Mouse (Mus musculus) lung, embryonic 14.5 days (tissue): ENCODE measurements around the gene Odf3. TPM values are rescaled to one million over a fixed set of nuclear protein-coding genes. Genes with fewer than 3 reads are reported as not detected.

ENCODE experiments used
- ATAC-seq: fragments of 200-750 bp; cut with Nextera tagmentation; 2 replicates; pipeline ENCODE4 v1.8.0; 2017; ENCODE audit warnings: mild to moderate bottlenecking, moderate TSS enrichment, moderate library complexity; ENCODE audit not compliant: insufficient read depth
- DNase-seq: peaks from one replicate; pipeline ENCODE4 v3.0.0-alpha.2; 2015
- H3K27ac ChIP-seq: fragments of 300-500 bp; sonication (generic); 2 replicates; pipeline ENCODE4 v1.5.1; 2014; ENCODE audit warnings: low read depth, mild to moderate bottlenecking, moderate library complexity
- H3K27me3 ChIP-seq: fragments of 300-500 bp; sonication (generic); 2 replicates; pipeline ENCODE4 v1.6.1; 2014; ENCODE audit warnings: low read length, control low read depth; ENCODE audit not compliant: insufficient read depth
- H3K36me3 ChIP-seq: fragments of 300-500 bp; sonication (generic); 2 replicates; pipeline ENCODE4 v1.6.1; 2014; ENCODE audit warnings: control low read depth; ENCODE audit not compliant: insufficient read depth
- H3K4me1 ChIP-seq: fragments of 300-500 bp; sonication (generic); 2 replicates; pipeline ENCODE4 v1.6.1; 2014; ENCODE audit warnings: antibody characterized with exemption, control low read depth; ENCODE audit not compliant: insufficient read depth
- H3K4me2 ChIP-seq: fragments of 300-500 bp; sonication (generic); 2 replicates; pipeline ENCODE4 v1.6.1; 2014; ENCODE audit warnings: mild to moderate bottlenecking
- H3K4me3 ChIP-seq: fragments of 300-500 bp; sonication (generic); 2 replicates; pipeline ENCODE4 v1.5.1; 2014; ENCODE audit warnings: low read depth, low read length
- H3K9ac ChIP-seq: fragments of 300-500 bp; sonication (generic); 2 replicates; pipeline ENCODE4 v1.6.1; 2014
- H3K9me3 ChIP-seq: fragments of 300-500 bp; sonication (generic); 2 replicates; pipeline ENCODE4 v1.6.1; 2016; ENCODE audit warnings: low read depth, low read length, control low read depth
- CTCF ChIP-seq: IDR thresholded peaks from 2 replicates; pipeline ENCODE4 v1.5.1; 2016; ENCODE audit warnings: antibody characterized with exemption, low read depth
- WGBS: fragments of 180-500 bp; shearing (Covaris S2); extraction: QIAGEN DNeasy Blood & Tissue Kit; methylation state at CpG from one replicate; pipeline ENCODE4 v1.1.7; 2014; 5-methylcytosine and 5-hydroxymethylcytosine counted together
- polyA plus RNA-seq: library from polyadenylated mRNA; unstranded; fragments of >200 nt; fragmentation: Nextera tagmentation; extraction: Ambion mirVana; gene quantifications from 2 replicates; pipeline ENCODE4 v1.2.1, GENCODE M21; 2014

Odf3 gene
- polyA plus RNA-seq, 1 experiment from 2014 or later, result not detected

GRCm38 (mm10) chr7:140900220-140900619 is 52.6 kb downstream of the Odf3 start, which contains the start of gene Cox8b:
TSS of gene Cox8b (minus strand) at chr7:140900446.
- peaks cover 40% of the 10 kb centered on the region for H3K36me3 ChIP-seq
- TF ChIP-seq CTCF, result no peak
- H3K4me2 ChIP-seq, result no peak within 1 kb of the TSS
- no peaks in the 10 kb centered on the region for H3K27me3 ChIP-seq
- no peak within 1 kb of the TSS for H3K4me3 ChIP-seq
- no peaks in the 10 kb centered on the region for H3K9me3 ChIP-seq
- DNase-seq (peak; percentile 8), ATAC-seq (no peak)
- no peaks in the 10 kb centered on the region for H3K4me1 ChIP-seq
- H3K9ac ChIP-seq, result no peak within 1 kb of the TSS; the same call in 1 of the 2 replicates
- H3K27ac ChIP-seq, result no peak within 1 kb of the TSS
- WGBS, result 64% methylated on average over 10 of the region's 10 CpGs

Other genes with a start within 250 kb of the Odf3 start
- not detected in 2 replicates for gene Olfr46, start 246.5 kb upstream of the Odf3 start, polyA plus RNA-seq
- gene Olfr61, start 218.8 kb upstream of the Odf3 start, polyA plus RNA-seq, result not detected in 2 replicates
- not detected in 2 replicates for gene Olfr53, start 201.4 kb upstream of the Odf3 start, polyA plus RNA-seq
- not detected in 2 replicates for gene Olfr539, start 187.9 kb upstream of the Odf3 start, polyA plus RNA-seq
- gene Olfr45, start 165.9 kb upstream of the Odf3 start, polyA plus RNA-seq, result not detected in 2 replicates
- not detected in 2 replicates for gene Olfr541, start 150.5 kb upstream of the Odf3 start, polyA plus RNA-seq
- 0.09 TPM in 1 of 2 replicates, not detected in the other for gene Cyp2e1, start 84.1 kb upstream of the Odf3 start, polyA plus RNA-seq
- 0.68 TPM in 1 of 2 replicates, not detected in the other for gene Syce1, start 60.0 kb upstream of the Odf3 start, polyA plus RNA-seq
- 0.77 and 0.83 TPM in 2 replicates for gene Zfp941, start 25.6 kb upstream of the Odf3 start, polyA plus RNA-seq
- gene Urah, start 12.8 kb upstream of the Odf3 start, polyA plus RNA-seq, result 2.2 and 3.2 TPM in 2 replicates
- gene Scgb1c1, start 2.3 kb upstream of the Odf3 start, polyA plus RNA-seq, result not detected in 2 replicates
- gene Gm45785, start 8.5 kb downstream of the Odf3 start, polyA plus RNA-seq, result not detected in 2 replicates
- 53.8 and 54.8 TPM in 2 replicates for gene Ric8a, start 9.2 kb downstream of the Odf3 start, polyA plus RNA-seq
- gene Bet1l, start 9.8 kb downstream of the Odf3 start, polyA plus RNA-seq, result 40.9 and 47.0 TPM in 2 replicates
- gene Psmd13, start 34.2 kb downstream of the Odf3 start, polyA plus RNA-seq, result 139 and 167 TPM in 2 replicates
- gene Sirt3, start 34.5 kb downstream of the Odf3 start, polyA plus RNA-seq, result 16.6 and 18.2 TPM in 2 replicates
- 1.7 TPM in 1 of 2 replicates, not detected in the other for gene Cox8b, start 52.6 kb downstream of the Odf3 start, polyA plus RNA-seq
- 0.08 TPM in 1 of 2 replicates, not detected in the other for gene Nlrp6, start 73.1 kb downstream of the Odf3 start, polyA plus RNA-seq
- gene Pgghg, start 93.6 kb downstream of the Odf3 start, polyA plus RNA-seq, result 20.7 and 22.6 TPM in 2 replicates
- gene Ifitm5, start 102.5 kb downstream of the Odf3 start, polyA plus RNA-seq, result 1.0 and 1.3 TPM in 2 replicates
- not detected in 2 replicates for gene Gm45717, start 108.1 kb downstream of the Odf3 start, polyA plus RNA-seq
- 1,035 and 1,087 TPM in 2 replicates for gene Ifitm2, start 108.2 kb downstream of the Odf3 start, polyA plus RNA-seq
- 35.4 and 42.5 TPM in 2 replicates for gene Ifitm1, start 119.4 kb downstream of the Odf3 start, polyA plus RNA-seq
- 164 and 183 TPM in 2 replicates for gene Ifitm3, start 163.0 kb downstream of the Odf3 start, polyA plus RNA-seq
- 0.49 and 1.1 TPM in 2 replicates for gene Ifitm6, start 170.1 kb downstream of the Odf3 start, polyA plus RNA-seq
- gene Gm17387, start 181.3 kb downstream of the Odf3 start, polyA plus RNA-seq, result not detected in 2 replicates
- gene B4galnt4, start 213.3 kb downstream of the Odf3 start, polyA plus RNA-seq, result 5.6 and 7.1 TPM in 2 replicates
- 7.5 and 8.7 TPM in 2 replicates for gene Pkp3, start 230.4 kb downstream of the Odf3 start, polyA plus RNA-seq